8 mouse cellular contexts compared by ENCODE assay signal in the genomic region with DNA sequence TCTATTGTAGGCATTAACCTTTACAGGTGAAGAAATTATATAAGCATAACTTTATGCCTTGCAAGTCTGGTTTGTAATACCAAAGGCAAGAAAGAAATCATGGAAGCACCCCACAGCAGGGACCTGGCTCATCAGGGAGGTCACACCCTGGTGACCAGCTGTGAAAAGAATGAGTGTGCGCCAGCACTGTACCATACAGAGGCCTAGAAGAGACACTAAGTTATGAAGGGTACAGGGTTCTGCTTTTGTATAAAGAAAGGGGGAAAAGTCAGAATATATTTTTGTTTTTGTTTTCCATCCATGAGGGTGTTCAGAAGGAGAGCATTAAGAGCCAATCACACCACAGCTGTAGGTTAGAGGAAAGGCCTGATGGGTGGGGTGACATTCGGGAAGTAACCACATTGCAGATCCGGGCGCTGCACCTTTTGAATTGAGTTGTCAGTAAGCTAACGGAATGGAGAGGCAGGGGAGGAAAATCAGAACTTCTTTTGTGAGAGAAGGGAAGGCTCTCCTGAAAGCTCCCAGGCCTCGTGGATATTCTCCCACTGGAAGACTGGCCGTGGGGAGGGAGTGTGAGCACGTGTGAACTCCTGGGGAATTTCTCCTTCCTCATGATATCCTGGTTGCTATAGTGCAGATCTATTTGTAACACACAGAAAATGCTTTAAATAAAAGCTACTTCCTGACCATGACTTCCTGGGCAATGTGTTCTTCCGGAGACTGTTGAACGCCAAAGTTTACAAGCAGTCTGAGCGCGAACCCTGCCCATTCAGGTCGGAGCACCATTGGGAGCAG.
DNase-seq lines count a peak whose midpoint lies in the region; ATAC-seq and TF ChIP-seq lines count a peak whose summit lies in the region.

No protein-coding gene starts in this region.

- TF ChIP-seq RAD21 in CH12.LX (IDR thresholded peaks at IDR 0.05; ENCODE audit: low read depth, low read length), result peak; percentile 24

- ATAC-seq in heart, embryonic 14.5 days (ENCODE audit: insufficient number of reproducible peaks, insufficient read depth, low FRiP score, low read depth), result no peak
- peak; percentile 18; the same call in 1 of the 2 replicates for ATAC-seq in lung, embryonic 16.5 days (ENCODE audit: low read depth)
- no peak for ATAC-seq in hindbrain, embryonic 13.5 days (ENCODE audit: low FRiP score)

- dilution Hi-C loops in CH12.LX (cut with MboI; ENCODE audit: extremely low pct_ligation_motif_present, extremely low pct_unique_long_range_greater_than_20kb, low sequenced_read_pairs), result no loop called here

- H3K27ac ChIP-seq in CH12.LX (ENCODE audit: insufficient read depth, low read depth), result peak overlapping the region; percentile 77
- H3K27ac ChIP-seq in heart, embryonic 14.5 days (replicated peaks in 1 of 2; ENCODE audit: control insufficient read depth in 1 of 2, insufficient read depth in 1 of 2, low read depth in 2 of 2, low read length in 2 of 2), result peak overlapping the region; percentile 39 to 60; a peak in 3 of 4 replicates
- H3K27ac ChIP-seq in lung, embryonic 16.5 days (ENCODE audit: low read length), result peak overlapping the region; percentile 94
- H3K27ac ChIP-seq in hindbrain, embryonic 13.5 days, result no peak overlapping the region

- peaks cover 8% of the 10 kb centered on the region for H3K79me2 ChIP-seq in CH12.LX (replicated peaks; ENCODE audit: control insufficient read depth, extremely low read depth, insufficient read depth, poor library complexity, severe bottlenecking)

- WGBS in heart, embryonic 14.5 days, result 65% methylated on average over 13 of the region's 13 CpGs
- 54% methylated on average over 13 of the region's 13 CpGs for WGBS in lung, embryonic 16.5 days
- WGBS in hindbrain, embryonic 13.5 days, result 72% methylated on average over 13 of the region's 13 CpGs

- H3K36me3 ChIP-seq in CH12.LX (replicated peaks in 1 of 2; ENCODE audit: control insufficient read depth in 1 of 2, insufficient read depth in 1 of 2, low read length in 1 of 2), result peaks cover 27 to 35% of the 10 kb centered on the region in 2 experiments
- H3K36me3 ChIP-seq in heart, embryonic 14.5 days (ENCODE audit: control insufficient read depth, insufficient read depth, low read length), result no peaks in the 10 kb centered on the region
- H3K36me3 ChIP-seq in lung, embryonic 16.5 days (ENCODE audit: control insufficient read depth, insufficient read depth, low read length), result no peaks in the 10 kb centered on the region
- H3K36me3 ChIP-seq in hindbrain, embryonic 13.5 days, result no peaks in the 10 kb centered on the region

- in situ Hi-C loops in CH12.LX (cut with MboI; ENCODE audit: low pct_ligation_motif_present, low pct_unique_long_range_greater_than_20kb, low sequenced_read_pairs), result loop anchor here (5.0 kb wide), 1 partner anchor 77 kb away; no protein-coding TSS in a partner anchor

- peaks cover 2% of the 10 kb centered on the region for H3K9me3 ChIP-seq in CH12.LX (replicated peaks; ENCODE audit: low read length)
- H3K9me3 ChIP-seq in heart, embryonic 14.5 days (ENCODE audit: control insufficient read depth, low read length), result no peaks in the 10 kb centered on the region
- no peaks in the 10 kb centered on the region for H3K9me3 ChIP-seq in lung, embryonic 16.5 days (ENCODE audit: control insufficient read depth, low read length)
- H3K9me3 ChIP-seq in hindbrain, embryonic 13.5 days, result no peaks in the 10 kb centered on the region

- H3K27me3 ChIP-seq in CH12.LX (replicated peaks), result no peaks in the 10 kb centered on the region
- H3K27me3 ChIP-seq in heart, embryonic 14.5 days (ENCODE audit: control insufficient read depth, insufficient read depth, low read length), result no peaks in the 10 kb centered on the region
- no peaks in the 10 kb centered on the region for H3K27me3 ChIP-seq in lung, embryonic 16.5 days (ENCODE audit: control insufficient read depth, insufficient read depth, low read depth, low read length)
- no peaks in the 10 kb centered on the region for H3K27me3 ChIP-seq in hindbrain, embryonic 13.5 days

- no peak for TF ChIP-seq CTCF in CH12.LX (conservative IDR thresholded peaks at IDR 0.05 in 1 of 2, IDR thresholded peaks at IDR 0.05 in 1 of 2; ENCODE audit: low read depth in 2 of 2, low read length in 2 of 2)

- peak; percentile 28 for DNase-seq in adrenal gland, postnatal 14 days
- no peak for DNase-seq in adrenal gland, adult (ENCODE audit: inconsistent age in 2 of 2, low spot score in 1 of 2)
- peak; percentile 73 for DNase-seq in CH12.LX (ENCODE audit: extremely low read depth)
- DNase-seq in urinary bladder, postnatal 25 days (ENCODE audit: low spot score), result no peak
- DNase-seq in urinary bladder, postnatal 36 days (ENCODE audit: low spot score in 2 of 2), result no peak

- no peak for TF ChIP-seq EP300 in CH12.LX (IDR thresholded peaks at IDR 0.05; ENCODE audit: low read length)

- peaks cover 22 to 79% of the 10 kb centered on the region in 2 experiments for H3K4me1 ChIP-seq in CH12.LX (ENCODE audit: control insufficient read depth in 1 of 2, insufficient read depth in 2 of 2)
- H3K4me1 ChIP-seq in heart, embryonic 14.5 days (ENCODE audit: control insufficient read depth in 2 of 2, insufficient read depth in 2 of 2, low read length in 2 of 2), result peaks cover 8 to 22% of the 10 kb centered on the region in 2 experiments
- peaks cover 46% of the 10 kb centered on the region for H3K4me1 ChIP-seq in lung, embryonic 16.5 days (replicated peaks; ENCODE audit: control insufficient read depth, insufficient read depth, low read length)
- peaks cover 24% of the 10 kb centered on the region for H3K4me1 ChIP-seq in hindbrain, embryonic 13.5 days (replicated peaks)

- peak overlapping the region; percentile 58 to 69 (median 67) for H3K4me3 ChIP-seq in CH12.LX (replicated peaks in 1 of 3; ENCODE audit: low read depth in 2 of 3, low read length in 2 of 3, poor library complexity in 1 of 3)
- no peak overlapping the region for H3K4me3 ChIP-seq in heart, embryonic 14.5 days (ENCODE audit: control insufficient read depth in 1 of 2, insufficient read depth in 1 of 2, low read depth in 1 of 2, low read length in 2 of 2)
- H3K4me3 ChIP-seq in lung, embryonic 16.5 days (ENCODE audit: low read length), result peak overlapping the region; percentile 28
- H3K4me3 ChIP-seq in hindbrain, embryonic 13.5 days, result no peak overlapping the region

- no peak for TF ChIP-seq POLR2A in CH12.LX (IDR thresholded peaks at IDR 0.05; ENCODE audit: low read depth, low read length)

- peak overlapping the region; percentile 68 for H3K9ac ChIP-seq in CH12.LX (ENCODE audit: insufficient read depth, low read depth)
- no peak overlapping the region for H3K9ac ChIP-seq in heart, embryonic 14.5 days (ENCODE audit: low read length)
- peak overlapping the region; percentile 21; the same call in 1 of the 2 replicates for H3K9ac ChIP-seq in lung, embryonic 16.5 days (ENCODE audit: low read length)
- no peak overlapping the region for H3K9ac ChIP-seq in hindbrain, embryonic 13.5 days

- peak overlapping the region; percentile 95 for H3K4me2 ChIP-seq in CH12.LX (ENCODE audit: insufficient read depth, low read depth, poor library complexity, severe bottlenecking)
- H3K4me2 ChIP-seq in heart, embryonic 14.5 days (ENCODE audit: low read length), result 0 out of 2 replicates have a peak overlapping the region, but pooled peaks have one; percentile 3
- H3K4me2 ChIP-seq in lung, embryonic 16.5 days (ENCODE audit: low read depth, low read length), result peak overlapping the region; percentile 43
- no peak overlapping the region for H3K4me2 ChIP-seq in hindbrain, embryonic 13.5 days

TF ChIP-seq in CH12.LX, 34 proteins besides CTCF, POLR2A, EP300 and RAD21:
- TF ChIP-seq USF2 (conservative IDR thresholded peaks at IDR 0.05; ENCODE audit: low read depth, low read length), result no peak
- TF ChIP-seq MAX (IDR thresholded peaks at IDR 0.05; ENCODE audit: low read length), result peak; percentile 29; the same call in 1 of the 2 replicates
- no peak for TF ChIP-seq NRF1 (IDR thresholded peaks at IDR 0.05; ENCODE audit: low read depth, low read length)
- TF ChIP-seq MXI1 (IDR thresholded peaks at IDR 0.05; ENCODE audit: low read depth, low read length), result no peak
- TF ChIP-seq SIN3A (IDR thresholded peaks at IDR 0.05; ENCODE audit: low read length), result peak; percentile 45
- no peak for TF ChIP-seq SMC3 (IDR thresholded peaks at IDR 0.05; ENCODE audit: low read depth, low read length)
- peak; percentile 44; the same call in 1 of the 2 replicates for TF ChIP-seq MYC (IDR thresholded peaks at IDR 0.05; ENCODE audit: low read depth, low read length)
- TF ChIP-seq IRF4 (IDR thresholded peaks at IDR 0.05; ENCODE audit: low read depth, low read length), result no peak
- TF ChIP-seq CHD2 (IDR thresholded peaks at IDR 0.05; ENCODE audit: low read length), result no peak
- TF ChIP-seq ZKSCAN1 (IDR thresholded peaks at IDR 0.05; ENCODE audit: borderline replicate concordance, low read depth, low read length), result no peak
- no peak for TF ChIP-seq UBTF (IDR thresholded peaks at IDR 0.05; ENCODE audit: low read depth, low read length)
- TF ChIP-seq TCF12 (IDR thresholded peaks at IDR 0.05; ENCODE audit: low read depth, low read length), result no peak
- 0 out of 2 replicates have a peak, but pooled peaks have one; percentile 57 for TF ChIP-seq E2F4 (IDR thresholded peaks at IDR 0.05; ENCODE audit: insufficient replicate concordance, low read depth, low read length)
- peak; percentile 10; the same call in 1 of the 2 replicates for TF ChIP-seq NELFE (IDR thresholded peaks at IDR 0.05; ENCODE audit: low read depth, low read length)
- TF ChIP-seq ZMIZ1 (IDR thresholded peaks at IDR 0.05; ENCODE audit: low read depth, low read length), result no peak
- TF ChIP-seq JUND (conservative IDR thresholded peaks at IDR 0.05; ENCODE audit: low read depth, low read length), result no peak
- 0 out of 2 replicates have a peak, but pooled peaks have one; percentile 55 for TF ChIP-seq TBP (conservative IDR thresholded peaks at IDR 0.05; ENCODE audit: low read depth, low read length)
- TF ChIP-seq BHLHE40 (IDR thresholded peaks at IDR 0.05; ENCODE audit: low read depth, low read length), result peak; percentile 45; the same call in 1 of the 2 replicates
TF ChIP-seq in CH12.LX: peak in this region for 7.

Comparison
In these comparisons a context has a peak if more than half of its experiments do, and no peak if none do; other contexts are left out.
1. DNase-seq: peak in adrenal gland, postnatal 14 days (single experiment) and CH12.LX (single experiment); none in adrenal gland, adult (0 of 2), urinary bladder, postnatal 25 days (single experiment) and urinary bladder, postnatal 36 days (0 of 2).
2. H3K4me3 ChIP-seq: peak in CH12.LX (3 of 3) and lung, embryonic 16.5 days (single experiment); none in heart, embryonic 14.5 days (0 of 2) and hindbrain, embryonic 13.5 days (single experiment).
3. H3K9ac ChIP-seq: peak in CH12.LX (single experiment) and lung, embryonic 16.5 days (single experiment); none in heart, embryonic 14.5 days (single experiment) and hindbrain, embryonic 13.5 days (single experiment).